Mouse (Mus musculus) cerebellum, adult 11-12 months (tissue): ENCODE data around the gene Utp11.
"Not testable (repeated sequence)": the region's sequence is repeated elsewhere in the genome, so short reads cannot be mapped to it uniquely, and the experiment has no call there.

ENCODE experiments used
- DNase-seq: peaks from one replicate; pipeline ENCODE4 v3.0.0; 2022

The Utp11 gene

GRCm38 (mm10) chr4:124693135-124693894 lies at the start of gene Utp11:
Utp11 (minus strand) TSS chr4:124693600.
- peak; percentile 83 for DNase-seq

GRCm38 (mm10) chr4:124742839-124743238 lies 49.4 kb upstream of the Utp11 start:
- no peak for DNase-seq

- DNase-seq = peak; percentile 84
Measured at GRCm38 (mm10) chr4:124741376-124742343, 48.3 kb upstream of the Utp11 start, which contains the start of gene Inpp5b. Inpp5b (plus strand) TSS chr4:124741850.

- no peak for DNase-seq
Measured at GRCm38 (mm10) chr4:124738783-124739182, 45.4 kb upstream of the Utp11 start.

- DNase-seq = no peak
Measured at GRCm38 (mm10) chr4:124738013-124738412, 44.6 kb upstream of the Utp11 start.

- DNase-seq = no peak
Measured at GRCm38 (mm10) chr4:124737486-124737885, 44.1 kb upstream of the Utp11 start.

GRCm38 (mm10) chr4:124736952-124737351 lies 43.6 kb upstream of the Utp11 start:
- no peak for DNase-seq

- DNase-seq = no peak
Measured at GRCm38 (mm10) chr4:124726121-124726520, 32.7 kb upstream of the Utp11 start.

GRCm38 (mm10) chr4:124719101-124719500 lies 25.7 kb upstream of the Utp11 start:
- DNase-seq = no peak

GRCm38 (mm10) chr4:124714545-124715481 lies 21.4 kb upstream of the Utp11 start, which contains the start of gene Sf3a3:
Sf3a3 (plus strand) TSS chr4:124714776.
- peak; percentile 92 for DNase-seq

- DNase-seq = not testable (repeated sequence)
Measured at GRCm38 (mm10) chr4:124713850-124714249, 20.4 kb upstream of the Utp11 start.

- no peak for DNase-seq
Measured at GRCm38 (mm10) chr4:124712618-124713017, 19.2 kb upstream of the Utp11 start.

GRCm38 (mm10) chr4:124710776-124711291 lies 17.4 kb upstream of the Utp11 start:
- DNase-seq = no peak

GRCm38 (mm10) chr4:124709961-124710446 lies 16.6 kb upstream of the Utp11 start:
- DNase-seq = no peak

GRCm38 (mm10) chr4:124708518-124709477 lies 15.4 kb upstream of the Utp11 start:
- no peak for DNase-seq

- DNase-seq = not testable (repeated sequence)
Measured at GRCm38 (mm10) chr4:124708200-124708517, 14.8 kb upstream of the Utp11 start.

- DNase-seq = not testable (repeated sequence)
Measured at GRCm38 (mm10) chr4:124707381-124708199, 14.2 kb upstream of the Utp11 start.

GRCm38 (mm10) chr4:124705661-124706269 lies 12.4 kb upstream of the Utp11 start:
- no peak for DNase-seq

- DNase-seq = no peak
Measured at GRCm38 (mm10) chr4:124704797-124705474, 11.5 kb upstream of the Utp11 start.
